Mouse (Mus musculus): Measurements from ENCODE around the gene Cd80. TPM values are rescaled to one million over a fixed set of nuclear protein-coding genes. Genes with fewer than 3 reads are reported as not detected.

Gene Cd80
- total RNA-seq, 2 experiments from 2014 or later: 0.36 to 0.76 TPM

DNA sequence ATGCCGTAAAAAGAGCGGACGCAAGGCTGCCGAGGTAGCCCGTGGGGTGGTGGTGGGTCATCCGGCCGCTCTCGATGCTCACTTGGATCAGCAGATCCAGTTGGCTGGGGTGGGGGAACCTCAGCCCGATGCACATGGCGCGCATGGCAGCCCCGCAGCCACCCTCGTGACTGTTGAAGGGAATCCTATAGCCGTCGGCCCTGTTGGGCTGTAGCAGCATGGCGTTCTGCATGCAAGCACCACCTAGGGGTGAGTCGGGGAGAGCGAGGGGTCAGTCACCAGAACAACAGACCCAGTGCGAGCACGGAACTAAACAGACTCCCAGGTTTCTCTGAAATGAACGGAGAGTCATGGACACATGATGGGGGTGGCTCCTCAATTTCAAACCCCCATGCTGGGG, 8.0 kb upstream of the Cd80 start:
- DNase-seq (ENCODE audit: low spot score in 2 of 2): no peak

- DNase-seq (ENCODE audit: low spot score in 2 of 2): no peak
Observed at GRCm38 (mm10) chr16:38448458-38448857, 6.9 kb upstream of the Cd80 start.

DNA sequence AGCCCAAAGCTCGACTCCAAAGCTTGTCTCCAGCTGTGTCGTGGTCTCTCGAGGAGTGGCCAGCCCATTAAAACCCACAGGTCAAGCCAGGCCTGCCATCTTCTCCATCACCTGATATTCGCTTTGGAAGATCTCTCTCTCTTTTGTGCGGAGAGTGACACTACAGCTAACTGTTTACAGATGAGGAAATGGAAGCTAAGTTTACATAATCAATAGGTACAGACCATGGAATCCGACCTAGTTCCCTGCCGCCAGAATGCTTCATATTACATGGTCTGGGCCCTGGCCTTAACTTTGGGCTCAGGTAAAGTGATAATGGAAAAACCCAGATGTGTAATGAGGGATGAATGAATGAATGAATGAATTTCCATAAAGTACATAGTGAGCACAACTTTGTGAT, 4.7 kb upstream of the Cd80 start:
- DNase-seq (ENCODE audit: low spot score in 2 of 2): no peak

DNA sequence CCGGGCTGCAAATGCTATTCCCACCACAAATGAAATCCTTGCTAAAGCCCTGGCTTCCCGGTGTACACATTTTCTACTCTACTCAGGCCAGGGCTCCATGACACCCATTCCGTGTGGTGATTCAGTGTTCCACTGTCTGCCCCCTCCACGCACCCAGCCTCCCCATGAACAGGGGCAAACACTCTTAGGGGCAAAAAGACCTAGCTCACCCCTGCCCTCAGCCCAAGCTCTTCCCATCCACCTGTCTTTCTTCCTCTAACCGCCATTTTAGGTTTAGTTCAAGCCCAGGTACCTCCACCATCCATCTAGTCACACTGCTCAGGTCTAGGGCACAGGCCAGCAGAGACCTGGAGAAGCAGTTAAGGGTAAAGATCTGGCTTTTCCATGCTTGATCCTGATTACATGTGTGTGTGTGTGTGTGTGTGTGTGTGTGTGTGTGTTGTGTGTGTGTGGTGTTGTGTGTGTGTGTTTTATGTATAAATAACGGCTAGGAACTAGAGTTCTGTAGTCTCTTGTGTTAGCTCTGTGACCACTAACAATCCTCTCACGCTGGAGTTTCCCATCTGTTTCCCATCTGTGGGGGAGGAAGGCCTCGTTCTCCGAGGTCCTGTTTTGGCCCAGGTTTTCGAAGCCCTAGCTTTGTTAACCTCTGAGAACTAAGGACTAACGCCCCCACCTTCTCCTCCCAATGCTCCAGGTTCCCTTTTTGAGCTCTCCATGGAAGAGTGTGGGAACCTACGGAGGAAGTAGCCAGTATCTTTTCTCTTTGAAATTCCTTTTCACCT, 3.7 kb upstream of the Cd80 start:
- no peak for DNase-seq (ENCODE audit: low spot score in 2 of 2)

GRCm38 (mm10) chr16:38452442-38453202, 2.7 kb upstream of the Cd80 start, which contains the start of gene Adprh:
Adprh (minus strand) TSS chr16:38452703.
- peak; percentile 88 to 91 for DNase-seq (ENCODE audit: low spot score in 2 of 2)

- no peak for DNase-seq (ENCODE audit: low spot score in 2 of 2)
Observed at GRCm38 (mm10) chr16:38453203-38453553, 2.2 kb upstream of the Cd80 start.

DNA sequence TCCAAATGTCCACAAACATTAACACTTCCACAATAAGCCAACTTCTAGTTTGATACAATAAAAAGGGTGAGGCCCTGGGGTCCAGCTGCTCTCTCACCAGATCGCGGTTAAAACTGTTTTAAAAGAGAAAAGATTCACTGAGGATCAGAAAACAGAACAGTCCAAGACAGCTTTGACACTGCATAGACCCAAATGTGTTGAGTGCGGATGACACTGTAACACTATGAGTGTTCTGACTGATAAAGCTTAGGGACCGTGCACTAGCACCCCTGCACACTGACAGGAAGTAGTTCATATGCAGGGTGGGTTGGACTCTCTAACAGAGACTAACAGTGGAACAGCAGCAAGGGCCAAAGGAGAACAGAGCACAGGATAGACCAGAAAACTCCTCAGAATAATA, 1.4 kb upstream of the Cd80 start:
- no peak for DNase-seq (ENCODE audit: low spot score in 2 of 2)

DNA sequence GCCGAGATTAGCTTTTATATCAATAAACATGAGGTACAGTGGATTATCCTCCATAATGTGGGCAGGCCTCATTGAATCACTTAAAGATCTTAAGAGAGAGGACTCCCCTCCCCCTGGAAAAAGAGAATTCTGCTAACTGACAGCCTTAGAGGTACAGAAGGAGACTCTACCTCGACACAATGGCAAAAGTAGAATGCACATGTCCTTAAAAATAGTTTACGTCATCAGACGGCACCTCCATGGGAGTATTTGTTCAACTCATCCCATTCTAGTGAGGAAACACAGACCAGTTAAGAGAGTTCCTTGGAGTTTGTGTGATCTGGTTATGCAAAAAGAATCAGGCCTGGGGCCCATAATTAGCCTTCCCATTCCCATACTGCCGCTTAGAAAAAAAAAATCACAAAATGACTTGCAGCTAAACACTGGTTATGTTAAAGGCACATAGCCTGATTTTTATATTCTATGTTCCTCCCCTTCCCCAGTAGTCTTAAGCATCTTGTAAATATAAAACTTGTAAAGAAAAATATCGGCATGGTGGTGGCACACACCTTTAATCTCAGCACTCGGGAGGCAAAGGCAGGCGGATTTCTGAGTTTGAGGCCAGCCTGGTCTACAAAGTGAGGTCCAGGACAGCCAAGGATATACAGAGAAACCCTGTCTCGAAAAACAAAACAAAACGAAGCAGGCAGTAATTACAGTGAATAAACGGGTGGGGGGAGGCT, 667 bp upstream of the Cd80 start:
- no peak for DNase-seq (ENCODE audit: low spot score in 2 of 2)

- DNase-seq (ENCODE audit: low spot score in 2 of 2): no peak
Observed at GRCm38 (mm10) chr16:38456812-38457567, 1.6 kb downstream of the Cd80 start.

- no peak for DNase-seq (ENCODE audit: low spot score in 2 of 2)
Observed at GRCm38 (mm10) chr16:38458600-38459280, 3.4 kb downstream of the Cd80 start.

DNA sequence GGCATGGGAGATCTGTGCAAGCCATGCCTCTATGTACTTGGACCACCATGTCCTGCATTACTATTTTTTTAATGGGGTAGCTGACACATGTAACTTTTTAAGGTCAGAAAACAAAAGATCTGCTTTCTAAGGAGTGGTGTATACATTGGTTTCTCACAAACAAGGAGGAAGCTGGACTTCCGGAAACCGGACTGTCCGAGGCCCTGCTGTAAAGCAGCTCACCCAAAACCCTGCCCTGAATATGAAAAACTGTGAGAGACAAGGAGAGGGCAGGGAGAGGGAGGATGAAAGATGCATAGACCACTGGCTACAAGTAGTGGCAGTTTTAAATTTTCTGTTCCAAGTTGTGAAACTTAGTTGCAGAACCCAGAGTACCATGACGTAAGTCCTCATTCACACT, 4.6 kb downstream of the Cd80 start:
- no peak for DNase-seq (ENCODE audit: low spot score in 2 of 2)

DNA sequence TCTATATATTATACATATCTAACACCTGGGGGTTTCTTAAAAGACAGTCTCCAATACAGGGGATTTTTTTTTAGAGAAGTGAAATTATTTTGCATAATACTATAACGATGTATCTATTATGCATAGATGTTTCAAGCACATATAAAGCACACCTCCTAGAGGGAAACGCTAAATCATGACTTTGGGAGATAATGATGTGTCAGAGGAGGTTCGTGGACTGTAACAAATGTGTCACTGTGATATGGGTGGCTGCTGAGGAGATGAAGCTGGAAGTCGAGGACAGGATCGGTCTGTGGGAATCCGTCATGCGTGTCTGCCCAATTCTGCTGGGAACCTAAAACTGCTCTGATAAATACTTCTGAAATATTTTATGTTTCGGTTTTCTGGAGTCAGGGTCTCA, 6.4 kb downstream of the Cd80 start:
- DNase-seq (ENCODE audit: low spot score in 2 of 2): no peak

- no peak for DNase-seq (ENCODE audit: low spot score in 2 of 2)
Observed at GRCm38 (mm10) chr16:38462161-38462560, 6.8 kb downstream of the Cd80 start.

- DNase-seq (ENCODE audit: low spot score in 2 of 2): no peak
Observed at GRCm38 (mm10) chr16:38463305-38463704, 7.9 kb downstream of the Cd80 start.

DNA sequence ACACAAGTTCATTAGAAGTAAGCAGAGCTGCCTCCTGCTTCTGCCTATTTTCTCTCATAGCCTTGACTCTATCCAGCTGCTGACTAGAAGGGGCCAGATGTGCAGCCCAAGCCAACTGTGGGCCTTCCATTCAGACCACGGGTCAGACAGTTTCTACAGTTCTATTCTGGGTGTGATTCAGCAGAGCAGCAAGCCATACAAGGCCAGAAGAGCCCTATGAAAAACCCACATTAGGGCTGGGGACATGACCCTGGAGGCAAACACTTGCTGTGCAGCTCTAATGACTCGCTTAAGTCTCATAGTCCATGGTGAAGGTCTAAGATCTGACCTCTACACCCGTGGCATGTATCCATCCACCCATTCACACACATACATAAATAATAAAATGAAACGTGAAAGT, 10.7 kb downstream of the Cd80 start:
- DNase-seq (ENCODE audit: low spot score in 2 of 2): no peak

DNA sequence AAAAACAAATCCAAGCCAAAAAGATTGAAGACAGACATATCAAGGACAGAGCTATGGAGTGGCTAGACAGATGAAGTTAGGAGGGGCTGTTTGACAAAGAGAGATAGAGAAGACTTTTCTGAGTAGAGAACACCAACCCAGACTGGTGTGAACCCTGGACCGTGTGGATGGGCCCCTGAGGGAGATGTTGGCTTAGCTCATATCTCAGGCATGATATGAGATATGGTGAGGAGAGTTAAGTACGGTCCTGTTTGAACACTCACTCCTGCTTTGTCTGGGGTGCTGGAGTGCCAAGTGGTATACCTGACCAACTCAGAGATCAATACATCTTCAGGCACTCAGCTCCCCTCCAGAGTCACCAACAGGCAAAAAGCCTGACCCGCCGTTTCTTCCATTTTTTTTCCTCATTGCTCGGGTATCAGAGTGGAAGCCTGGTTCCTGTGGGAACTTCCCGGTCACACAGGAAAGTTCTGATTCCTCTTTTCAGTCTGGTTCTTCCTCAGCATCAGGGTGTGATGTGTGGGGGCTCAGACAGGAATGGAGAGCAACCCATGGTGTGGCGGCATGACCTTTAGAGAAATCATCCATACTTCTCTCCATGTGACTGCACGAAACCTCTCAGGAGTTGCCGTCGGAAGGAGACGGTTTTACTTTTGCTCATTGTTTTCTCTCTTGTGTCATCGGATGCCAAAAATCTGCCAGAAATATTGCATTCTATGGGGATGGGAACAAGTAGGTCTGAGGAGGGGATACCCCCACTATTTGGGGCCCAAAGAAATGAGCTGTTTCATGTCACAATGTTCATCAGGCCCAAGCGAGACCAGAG, 11.9 kb downstream of the Cd80 start:
- no peak for DNase-seq (ENCODE audit: low spot score in 2 of 2)

GRCm38 (mm10) chr16:38467917-38468705, 12.8 kb downstream of the Cd80 start:
- DNase-seq (ENCODE audit: low spot score in 2 of 2): no peak

DNA sequence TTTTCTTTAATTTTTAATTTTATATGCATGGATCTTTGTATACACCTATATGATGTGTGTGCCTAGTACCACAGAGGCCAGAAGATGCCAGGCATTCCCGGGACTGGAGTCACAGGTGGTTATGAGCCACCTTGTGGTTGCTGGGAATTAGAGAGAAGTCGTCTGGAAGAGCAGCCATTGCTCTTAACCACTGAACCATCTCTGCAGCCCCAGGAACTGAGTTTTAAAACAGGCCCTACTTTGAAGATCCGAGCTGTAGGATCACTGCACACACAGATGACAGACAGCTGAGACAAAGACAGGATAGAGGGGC, 13.3 kb downstream of the Cd80 start:
- DNase-seq (ENCODE audit: low spot score in 2 of 2): no peak

- DNase-seq (ENCODE audit: low spot score in 2 of 2): no peak
Observed at GRCm38 (mm10) chr16:38469437-38469836, 14.1 kb downstream of the Cd80 start.

Measured in layer of hippocampus, postnatal 14 days (tissue).